Comparison of ENCODE assay signal across 8 mouse cellular contexts in genomic region chr7:118304812-118305211, GRCm38 (mm10).
DNase-seq lines count a peak whose midpoint lies in the region; ATAC-seq lines count a peak whose summit lies in the region.

No protein-coding gene starts in this region.

- no peaks in the 10 kb centered on the region for H3K27me3 ChIP-seq in intestine, embryonic 15.5 days (replicated peaks)
- H3K27me3 ChIP-seq in midbrain, embryonic 16.5 days (ENCODE audit: control insufficient read depth, insufficient read depth, low read depth, low read length), result no peaks in the 10 kb centered on the region

- no peaks in the 10 kb centered on the region for H3K36me3 ChIP-seq in intestine, embryonic 15.5 days
- no peaks in the 10 kb centered on the region for H3K36me3 ChIP-seq in midbrain, embryonic 16.5 days (ENCODE audit: control insufficient read depth, insufficient read depth, low read length)

- no peak overlapping the region for H3K9ac ChIP-seq in intestine, embryonic 15.5 days
- no peak overlapping the region for H3K9ac ChIP-seq in midbrain, embryonic 16.5 days (ENCODE audit: low read depth, low read length)

- peak; percentile 35; the same call in 1 of the 2 replicates for ATAC-seq in intestine, embryonic 15.5 days
- ATAC-seq in midbrain, embryonic 16.5 days, result peak; percentile 76

- intact Hi-C loops in left cerebral cortex, postnatal 36 days (cut with DNase I), result loop anchor here (1.0 to 5.0 kb wide), 3 partner anchors 142 to 382 kb away; partner anchors contain the start of gene Syt17

- DNase-seq in gastrocnemius, adult 18-20 months (ENCODE audit: low spot score), result peak; percentile 77
- DNase-seq in gastrocnemius, postnatal 25 days, result no peak
- DNase-seq in cerebellum, postnatal 36 days, result peak; percentile 81 to 86
- peak; percentile 86 for DNase-seq in gastrocnemius, postnatal 10 days
- peak; percentile 59 to 78 for DNase-seq in left cerebral cortex, postnatal 36 days (ENCODE audit: low spot score in 2 of 2)
- peak; percentile 41 to 79 for DNase-seq in spleen, adult 18-20 months

- under 1% methylated on average over 8 of the region's 8 CpGs for WGBS in intestine, embryonic 15.5 days
- 0% methylated on average over 8 of the region's 8 CpGs for WGBS in midbrain, embryonic 16.5 days

- H3K4me3 ChIP-seq in intestine, embryonic 15.5 days (replicated peaks), result no peak overlapping the region
- no peak overlapping the region for H3K4me3 ChIP-seq in midbrain, embryonic 16.5 days (ENCODE audit: low read depth, low read length)

- H3K9me3 ChIP-seq in intestine, embryonic 15.5 days, result no peaks in the 10 kb centered on the region
- H3K9me3 ChIP-seq in midbrain, embryonic 16.5 days (replicated peaks; ENCODE audit: control insufficient read depth, low read length, poor library complexity, severe bottlenecking), result no peaks in the 10 kb centered on the region

- H3K27ac ChIP-seq in intestine, embryonic 15.5 days, result no peak overlapping the region
- no peak overlapping the region for H3K27ac ChIP-seq in midbrain, embryonic 16.5 days (ENCODE audit: low read length)

- no peaks in the 10 kb centered on the region for H3K4me1 ChIP-seq in intestine, embryonic 15.5 days (replicated peaks)
- H3K4me1 ChIP-seq in midbrain, embryonic 16.5 days (ENCODE audit: control insufficient read depth, insufficient read depth, low read length), result no peaks in the 10 kb centered on the region; the same call in 1 of the 2 replicates

- H3K4me2 ChIP-seq in intestine, embryonic 15.5 days (replicated peaks), result no peak overlapping the region
- H3K4me2 ChIP-seq in midbrain, embryonic 16.5 days (ENCODE audit: low read length), result peak overlapping the region; percentile 30; the same call in 1 of the 2 replicates
